Mouse (Mus musculus): ENCODE results near the gene Rab14. TPM values are rescaled to one million over a fixed set of nuclear protein-coding genes. Genes with fewer than 3 reads are reported as not detected.
A peak's percentile ranks its signal among the peaks of the same experiment; 100 is the strongest.

Gene Rab14
- polyA plus RNA-seq, 1 experiment: 171 TPM

- peak; percentile 19 for DNase-seq (ENCODE audit: low read depth)
- TF ChIP-seq POLR2A (IDR thresholded peaks at IDR 0.05; ENCODE audit: borderline replicate concordance, extremely low read depth, insufficient read depth, insufficient read length, poor library complexity, severe bottlenecking): no peak
- TF ChIP-seq CTCF (IDR thresholded peaks at IDR 0.05; ENCODE audit: borderline replicate concordance, extremely low read depth, insufficient read depth, insufficient read length): no peak
Measured at GRCm38 (mm10) chr2:35199541-35199940, 1.4 kb downstream of the Rab14 start.

GRCm38 (mm10) chr2:35195626-35196544, 5.0 kb downstream of the Rab14 start:
- TF ChIP-seq POLR2A (IDR thresholded peaks at IDR 0.05; ENCODE audit: borderline replicate concordance, extremely low read depth, insufficient read depth, insufficient read length, poor library complexity, severe bottlenecking) (no peak), CTCF (IDR thresholded peaks at IDR 0.05; ENCODE audit: borderline replicate concordance, extremely low read depth, insufficient read depth, insufficient read length) (no peak)
- no peak for DNase-seq (ENCODE audit: low read depth)

DNA sequence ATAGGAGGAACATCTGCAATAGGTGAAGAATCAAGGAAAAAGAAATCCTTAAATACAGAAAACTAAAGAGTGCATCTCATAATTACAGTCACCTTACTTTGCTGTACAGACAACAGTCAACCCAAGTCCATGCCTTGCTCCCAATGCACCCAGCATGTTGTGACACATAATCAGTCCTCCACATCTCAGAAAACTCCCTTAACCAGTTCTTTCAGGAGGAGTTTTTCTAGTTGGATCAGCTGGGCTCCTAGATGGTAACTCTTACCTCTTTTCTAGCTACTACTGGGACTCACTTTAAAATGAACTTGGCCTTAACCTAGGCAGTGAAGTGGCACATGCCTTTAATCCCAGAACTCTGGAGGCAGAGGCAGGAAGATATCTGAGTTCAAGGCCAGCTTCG, 6.9 kb downstream of the Rab14 start:
- no peak for TF ChIP-seq CTCF (IDR thresholded peaks at IDR 0.05; ENCODE audit: borderline replicate concordance, extremely low read depth, insufficient read depth, insufficient read length)
- no peak for TF ChIP-seq POLR2A (IDR thresholded peaks at IDR 0.05; ENCODE audit: borderline replicate concordance, extremely low read depth, insufficient read depth, insufficient read length, poor library complexity, severe bottlenecking)
- no peak for DNase-seq (ENCODE audit: low read depth)

DNA sequence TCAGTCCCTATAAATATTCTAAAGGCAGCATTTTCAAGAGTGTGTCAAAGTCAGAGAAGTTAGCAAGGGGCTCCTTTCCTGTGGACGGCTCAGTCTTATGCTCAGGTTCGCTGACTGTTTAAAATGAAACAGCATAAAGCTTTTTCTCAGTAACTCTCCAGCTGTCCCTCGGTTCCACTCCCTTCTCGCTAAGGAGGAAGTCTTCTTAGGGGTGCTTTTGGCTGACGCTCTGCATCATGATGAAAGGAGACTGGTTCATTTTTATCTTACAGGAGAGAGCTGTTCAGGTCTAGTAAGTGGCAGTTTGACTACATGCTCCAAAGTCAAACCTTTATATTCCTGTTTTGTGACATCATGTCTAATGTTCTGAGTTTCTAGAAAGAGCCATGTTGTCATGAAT, 12.0 kb downstream of the Rab14 start:
- TF ChIP-seq CTCF (IDR thresholded peaks at IDR 0.05; ENCODE audit: borderline replicate concordance, extremely low read depth, insufficient read depth, insufficient read length): no peak
- TF ChIP-seq POLR2A (IDR thresholded peaks at IDR 0.05; ENCODE audit: borderline replicate concordance, extremely low read depth, insufficient read depth, insufficient read length, poor library complexity, severe bottlenecking): no peak
- no peak for DNase-seq (ENCODE audit: low read depth)

DNA sequence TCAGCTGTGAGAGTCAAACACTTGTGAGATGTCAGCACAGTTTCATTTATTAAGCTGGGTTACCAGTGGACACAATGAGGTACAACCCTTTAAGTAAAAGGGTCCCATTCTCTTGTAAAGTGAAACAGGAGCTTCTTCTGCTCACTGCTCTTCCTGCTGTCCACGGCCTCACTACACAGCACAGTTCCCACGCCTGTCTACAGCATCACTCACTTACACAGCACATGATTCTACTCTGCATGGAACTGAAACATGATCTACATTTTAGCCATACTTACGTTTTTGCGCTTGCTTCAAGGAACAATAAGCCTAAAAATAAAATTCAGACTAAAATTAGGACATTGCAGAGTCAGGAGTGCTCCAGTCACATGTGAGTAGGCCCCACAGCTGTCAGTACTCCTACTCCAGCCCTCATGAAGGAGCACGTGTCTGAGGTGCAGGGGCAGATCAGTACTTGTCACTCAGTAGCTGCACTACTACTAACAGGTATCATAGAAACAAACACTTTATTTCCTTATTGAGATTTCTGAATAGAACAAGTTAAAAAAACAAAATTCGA, 17.7 kb downstream of the Rab14 start:
- TF ChIP-seq CTCF (IDR thresholded peaks at IDR 0.05; ENCODE audit: borderline replicate concordance, extremely low read depth, insufficient read depth, insufficient read length) (no peak), POLR2A (IDR thresholded peaks at IDR 0.05; ENCODE audit: borderline replicate concordance, extremely low read depth, insufficient read depth, insufficient read length, poor library complexity, severe bottlenecking) (no peak)
- DNase-seq (ENCODE audit: low read depth): no peak

DNA sequence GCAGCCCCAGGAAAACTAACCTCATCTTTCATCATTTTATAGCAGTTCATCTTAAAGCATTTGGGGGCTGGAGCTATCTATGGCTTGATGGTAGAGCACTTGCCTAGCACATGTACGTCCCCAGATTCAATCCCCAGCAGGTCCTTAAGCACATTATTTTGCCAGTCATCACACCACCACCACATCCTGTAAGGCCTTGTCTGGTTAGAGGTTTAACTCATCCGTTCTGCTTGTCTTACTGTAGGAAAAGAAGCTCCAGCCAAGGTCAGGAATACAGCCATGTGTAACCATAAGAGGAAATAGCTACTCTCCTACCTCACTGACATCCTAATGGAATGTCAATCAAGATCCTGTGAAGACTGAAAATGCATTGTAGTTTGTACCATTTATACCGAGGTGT, 22.8 kb downstream of the Rab14 start:
- no peak for DNase-seq (ENCODE audit: low read depth)
- TF ChIP-seq CTCF (IDR thresholded peaks at IDR 0.05; ENCODE audit: borderline replicate concordance, extremely low read depth, insufficient read depth, insufficient read length): no peak
- no peak for TF ChIP-seq POLR2A (IDR thresholded peaks at IDR 0.05; ENCODE audit: borderline replicate concordance, extremely low read depth, insufficient read depth, insufficient read length, poor library complexity, severe bottlenecking)

- no peak for DNase-seq (ENCODE audit: low read depth)
- TF ChIP-seq CTCF (IDR thresholded peaks at IDR 0.05; ENCODE audit: borderline replicate concordance, extremely low read depth, insufficient read depth, insufficient read length) (no peak), POLR2A (IDR thresholded peaks at IDR 0.05; ENCODE audit: borderline replicate concordance, extremely low read depth, insufficient read depth, insufficient read length, poor library complexity, severe bottlenecking) (no peak)
Measured at GRCm38 (mm10) chr2:35175281-35176065, 25.4 kb downstream of the Rab14 start.

- no peak for DNase-seq (ENCODE audit: low read depth)
- TF ChIP-seq POLR2A (IDR thresholded peaks at IDR 0.05; ENCODE audit: borderline replicate concordance, extremely low read depth, insufficient read depth, insufficient read length, poor library complexity, severe bottlenecking) (no peak), CTCF (IDR thresholded peaks at IDR 0.05; ENCODE audit: borderline replicate concordance, extremely low read depth, insufficient read depth, insufficient read length) (no peak)
Measured at GRCm38 (mm10) chr2:35174100-35174499, 26.8 kb downstream of the Rab14 start.

DNA sequence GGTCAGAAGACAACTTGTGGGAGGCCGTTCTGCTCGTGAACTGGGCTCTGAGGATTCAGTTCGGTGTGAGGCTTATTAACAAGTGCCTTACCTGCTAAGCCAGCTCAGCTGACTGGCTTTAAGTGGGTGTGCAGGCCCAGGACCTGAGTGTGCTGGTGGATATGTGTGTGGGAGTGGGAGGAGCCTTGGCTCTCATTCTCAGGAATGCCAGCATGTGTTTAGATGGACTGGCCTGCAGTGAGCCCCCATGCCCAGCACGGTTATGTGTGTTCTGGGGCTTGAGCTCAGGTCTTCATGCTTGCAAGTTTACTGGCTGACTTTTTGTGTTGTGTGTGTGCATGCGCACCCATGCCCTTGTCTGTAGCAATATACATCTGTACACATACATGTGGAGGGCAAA, 27.3 kb downstream of the Rab14 start:
- DNase-seq (ENCODE audit: low read depth): no peak
- TF ChIP-seq POLR2A (IDR thresholded peaks at IDR 0.05; ENCODE audit: borderline replicate concordance, extremely low read depth, insufficient read depth, insufficient read length, poor library complexity, severe bottlenecking) (no peak), CTCF (IDR thresholded peaks at IDR 0.05; ENCODE audit: borderline replicate concordance, extremely low read depth, insufficient read depth, insufficient read length) (no peak)

GRCm38 (mm10) chr2:35172246-35172645, 28.7 kb downstream of the Rab14 start:
- no peak for DNase-seq (ENCODE audit: low read depth)
- no peak for TF ChIP-seq CTCF (IDR thresholded peaks at IDR 0.05; ENCODE audit: borderline replicate concordance, extremely low read depth, insufficient read depth, insufficient read length)
- no peak for TF ChIP-seq POLR2A (IDR thresholded peaks at IDR 0.05; ENCODE audit: borderline replicate concordance, extremely low read depth, insufficient read depth, insufficient read length, poor library complexity, severe bottlenecking)

- TF ChIP-seq POLR2A (IDR thresholded peaks at IDR 0.05; ENCODE audit: borderline replicate concordance, extremely low read depth, insufficient read depth, insufficient read length, poor library complexity, severe bottlenecking): no peak
- no peak for TF ChIP-seq CTCF (IDR thresholded peaks at IDR 0.05; ENCODE audit: borderline replicate concordance, extremely low read depth, insufficient read depth, insufficient read length)
- DNase-seq (ENCODE audit: low read depth): no peak
Measured at GRCm38 (mm10) chr2:35171341-35171861, 29.5 kb downstream of the Rab14 start.
